Mouse (Mus musculus): ENCODE measurements around the gene Sez6l. TPM values are rescaled to one million over a fixed set of nuclear protein-coding genes. Genes with fewer than 3 reads are reported as not detected.
A peak's percentile ranks its signal among the peaks of the same experiment; 100 is the strongest.

Sez6l gene
- polyA plus RNA-seq, 1 experiment from 2014 or later, result 0.28 TPM

- DNase-seq (ENCODE audit: low spot score), result no peak
- no peaks in the 10 kb centered on the region for H3K27me3 ChIP-seq (ENCODE audit: insufficient read depth, low read length)
- WGBS, result 78% methylated on average over 5 of the region's 5 CpGs
- no peaks in the 10 kb centered on the region for H3K9me3 ChIP-seq (replicated peaks; ENCODE audit: low read length)
- TF ChIP-seq CTCF (IDR thresholded peaks at IDR 0.05; ENCODE audit: low read depth), result no peak
- H3K27ac ChIP-seq, result no peak overlapping the region
- no peaks in the 10 kb centered on the region for H3K4me1 ChIP-seq (replicated peaks; ENCODE audit: insufficient read depth, low read length)
- no peak overlapping the region for H3K4me3 ChIP-seq (replicated peaks; ENCODE audit: low read depth, low read length)
- H3K9ac ChIP-seq (ENCODE audit: low read depth, low read length), result no peak overlapping the region
- no peaks in the 10 kb centered on the region for H3K36me3 ChIP-seq (ENCODE audit: insufficient read depth, low read length)
- H3K4me2 ChIP-seq (ENCODE audit: low read length), result no peak overlapping the region
- ATAC-seq (replicated peaks; ENCODE audit: low FRiP score, low read depth), result no peak
Observed at GRCm38 (mm10) chr5:112532894-112533293, 44.1 kb downstream of the Sez6l start.

GRCm38 (mm10) chr5:112532210-112532609 is 44.8 kb downstream of the Sez6l start:
- no peaks in the 10 kb centered on the region for H3K4me1 ChIP-seq (replicated peaks; ENCODE audit: insufficient read depth, low read length)
- no peak overlapping the region for H3K4me2 ChIP-seq (ENCODE audit: low read length)
- H3K27me3 ChIP-seq (ENCODE audit: insufficient read depth, low read length), result no peaks in the 10 kb centered on the region
- ATAC-seq (replicated peaks; ENCODE audit: low FRiP score, low read depth) (no peak), DNase-seq (ENCODE audit: low spot score) (no peak)
- H3K9ac ChIP-seq (ENCODE audit: low read depth, low read length), result no peak overlapping the region
- H3K4me3 ChIP-seq (replicated peaks; ENCODE audit: low read depth, low read length), result no peak overlapping the region
- no peaks in the 10 kb centered on the region for H3K36me3 ChIP-seq (ENCODE audit: insufficient read depth, low read length)
- H3K9me3 ChIP-seq (replicated peaks; ENCODE audit: low read length), result no peaks in the 10 kb centered on the region
- WGBS, result 76% methylated on average over 8 of the region's 8 CpGs
- TF ChIP-seq CTCF (IDR thresholded peaks at IDR 0.05; ENCODE audit: low read depth), result peak; percentile 58
- H3K27ac ChIP-seq, result no peak overlapping the region

GRCm38 (mm10) chr5:112531111-112531510 is 45.9 kb downstream of the Sez6l start:
- H3K4me1 ChIP-seq (replicated peaks; ENCODE audit: insufficient read depth, low read length), result no peaks in the 10 kb centered on the region
- no peak for TF ChIP-seq CTCF (IDR thresholded peaks at IDR 0.05; ENCODE audit: low read depth)
- H3K4me2 ChIP-seq (ENCODE audit: low read length), result no peak overlapping the region
- H3K36me3 ChIP-seq (ENCODE audit: insufficient read depth, low read length), result no peaks in the 10 kb centered on the region
- no peak for DNase-seq (ENCODE audit: low spot score)
- H3K9me3 ChIP-seq (replicated peaks; ENCODE audit: low read length), result no peaks in the 10 kb centered on the region
- 73% methylated on average over 8 of the region's 8 CpGs for WGBS
- no peak for ATAC-seq (replicated peaks; ENCODE audit: low FRiP score, low read depth)
- H3K9ac ChIP-seq (ENCODE audit: low read depth, low read length), result no peak overlapping the region
- no peak overlapping the region for H3K27ac ChIP-seq
- no peaks in the 10 kb centered on the region for H3K27me3 ChIP-seq (ENCODE audit: insufficient read depth, low read length)
- H3K4me3 ChIP-seq (replicated peaks; ENCODE audit: low read depth, low read length), result no peak overlapping the region

GRCm38 (mm10) chr5:112526936-112527335 is 50.0 kb downstream of the Sez6l start:
- ATAC-seq (replicated peaks; ENCODE audit: low FRiP score, low read depth) (no peak), DNase-seq (ENCODE audit: low spot score) (no peak)
- peaks cover 6% of the 10 kb centered on the region; the same call in 1 of the 2 replicates for H3K4me1 ChIP-seq (replicated peaks; ENCODE audit: insufficient read depth, low read length)
- no peaks in the 10 kb centered on the region for H3K36me3 ChIP-seq (ENCODE audit: insufficient read depth, low read length)
- 83% methylated on average over 19 of the region's 19 CpGs for WGBS
- TF ChIP-seq CTCF (IDR thresholded peaks at IDR 0.05; ENCODE audit: low read depth), result no peak
- no peak overlapping the region for H3K4me3 ChIP-seq (replicated peaks; ENCODE audit: low read depth, low read length)
- H3K4me2 ChIP-seq (ENCODE audit: low read length), result no peak overlapping the region
- no peaks in the 10 kb centered on the region for H3K27me3 ChIP-seq (ENCODE audit: insufficient read depth, low read length)
- H3K27ac ChIP-seq, result no peak overlapping the region
- H3K9me3 ChIP-seq (replicated peaks; ENCODE audit: low read length), result peaks cover 4% of the 10 kb centered on the region; the same call in 1 of the 2 replicates
- H3K9ac ChIP-seq (ENCODE audit: low read depth, low read length), result no peak overlapping the region

- H3K4me2 ChIP-seq (ENCODE audit: low read length), result no peak overlapping the region
- H3K9ac ChIP-seq (ENCODE audit: low read depth, low read length), result no peak overlapping the region
- peaks cover 4% of the 10 kb centered on the region; the same call in 1 of the 2 replicates for H3K9me3 ChIP-seq (replicated peaks; ENCODE audit: low read length)
- no peak overlapping the region for H3K4me3 ChIP-seq (replicated peaks; ENCODE audit: low read depth, low read length)
- ATAC-seq (replicated peaks; ENCODE audit: low FRiP score, low read depth), result no peak
- no peak for DNase-seq (ENCODE audit: low spot score)
- H3K27ac ChIP-seq, result no peak overlapping the region
- no peaks in the 10 kb centered on the region for H3K36me3 ChIP-seq (ENCODE audit: insufficient read depth, low read length)
- WGBS, result 80% methylated on average over 7 of the region's 7 CpGs
- TF ChIP-seq CTCF (IDR thresholded peaks at IDR 0.05; ENCODE audit: low read depth), result no peak
- H3K27me3 ChIP-seq (ENCODE audit: insufficient read depth, low read length), result no peaks in the 10 kb centered on the region
- H3K4me1 ChIP-seq (replicated peaks; ENCODE audit: insufficient read depth, low read length), result peaks cover 8% of the 10 kb centered on the region; the same call in 1 of the 2 replicates
Observed at GRCm38 (mm10) chr5:112526435-112526834, 50.5 kb downstream of the Sez6l start.

- H3K36me3 ChIP-seq (ENCODE audit: insufficient read depth, low read length), result no peaks in the 10 kb centered on the region
- no peak for ATAC-seq (replicated peaks; ENCODE audit: low FRiP score, low read depth)
- no peak for DNase-seq (ENCODE audit: low spot score)
- no peaks in the 10 kb centered on the region for H3K27me3 ChIP-seq (ENCODE audit: insufficient read depth, low read length)
- no peak overlapping the region for H3K9ac ChIP-seq (ENCODE audit: low read depth, low read length)
- peaks cover 8% of the 10 kb centered on the region; the same call in 1 of the 2 replicates for H3K4me1 ChIP-seq (replicated peaks; ENCODE audit: insufficient read depth, low read length)
- WGBS, result 77% methylated on average over 3 of the region's 3 CpGs
- no peak for TF ChIP-seq CTCF (IDR thresholded peaks at IDR 0.05; ENCODE audit: low read depth)
- H3K27ac ChIP-seq, result no peak overlapping the region
- peaks cover 4% of the 10 kb centered on the region; the same call in 1 of the 2 replicates for H3K9me3 ChIP-seq (replicated peaks; ENCODE audit: low read length)
- H3K4me2 ChIP-seq (ENCODE audit: low read length), result no peak overlapping the region
- no peak overlapping the region for H3K4me3 ChIP-seq (replicated peaks; ENCODE audit: low read depth, low read length)
Observed at GRCm38 (mm10) chr5:112525980-112526379, 51.0 kb downstream of the Sez6l start.

GRCm38 (mm10) chr5:112525271-112525670 is 51.7 kb downstream of the Sez6l start:
- H3K9me3 ChIP-seq (replicated peaks; ENCODE audit: low read length), result peaks cover 4% of the 10 kb centered on the region; the same call in 1 of the 2 replicates
- no peak overlapping the region for H3K9ac ChIP-seq (ENCODE audit: low read depth, low read length)
- no peaks in the 10 kb centered on the region for H3K27me3 ChIP-seq (ENCODE audit: insufficient read depth, low read length)
- WGBS, result 26% methylated on average over 5 of the region's 5 CpGs
- H3K4me1 ChIP-seq (replicated peaks; ENCODE audit: insufficient read depth, low read length), result peaks cover 8% of the 10 kb centered on the region; the same call in 1 of the 2 replicates
- H3K36me3 ChIP-seq (ENCODE audit: insufficient read depth, low read length), result no peaks in the 10 kb centered on the region
- no peak; the same call in 1 of the 2 replicates for ATAC-seq (replicated peaks; ENCODE audit: low FRiP score, low read depth)
- TF ChIP-seq CTCF (IDR thresholded peaks at IDR 0.05; ENCODE audit: low read depth), result no peak
- no peak overlapping the region for H3K4me3 ChIP-seq (replicated peaks; ENCODE audit: low read depth, low read length)
- DNase-seq (ENCODE audit: low spot score), result peak; percentile 11
- no peak overlapping the region for H3K4me2 ChIP-seq (ENCODE audit: low read length)
- H3K27ac ChIP-seq, result 0 out of 2 replicates have a peak overlapping the region, but pooled peaks have one; percentile 13
